Mouse (Mus musculus) G1E (cell line): ENCODE measurements at regions not wholly inside any gene's neighbourhood (a gene's known extent, or its start where the extent isn't known, plus 50 kb on each side); places are given as distances from the start of the nearest gene placed in this dataset.

ENCODE experiments used
- ATAC-seq: 2 replicates; pipeline ENCODE4 v1.8.0; 2016; ENCODE audit warnings: mild to moderate bottlenecking; ENCODE audit not compliant: insufficient number of reproducible peaks, poor library complexity, low FRiP score, severe bottlenecking; ENCODE audit errors: extremely low read depth
- DNase-seq: peaks from one replicate; pipeline ENCODE4 v3.0.0; 2012; ENCODE audit warnings: low spot score
- H3K27me3 ChIP-seq: 2 replicates; pipeline ENCODE4 v1.6.1; 2012; ENCODE audit warnings: mild to moderate bottlenecking, low read length, inconsistent platforms; ENCODE audit not compliant: insufficient read depth
- H3K36me3 ChIP-seq: replicated peaks from 2 replicates; pipeline ENCODE3; 2012; ENCODE audit warnings: mild to moderate bottlenecking, inconsistent platforms
- H3K4me1 ChIP-seq: 2 replicates; pipeline ENCODE4 v1.6.1; 2012; ENCODE audit warnings: low read depth, low read length, inconsistent platforms, mixed read lengths; ENCODE audit not compliant: insufficient read depth
- H3K4me3 ChIP-seq: 2 replicates; pipeline ENCODE4 v1.5.1; 2012; ENCODE audit warnings: low read depth, mild to moderate bottlenecking, inconsistent platforms, low read length, moderate library complexity, mixed read lengths
- H3K9me3 ChIP-seq: replicated peaks from 2 replicates; pipeline ENCODE4 v1.6.1; 2012; ENCODE audit warnings: inconsistent platforms
- CTCF ChIP-seq: IDR thresholded peaks from 2 replicates; pipeline ENCODE4 v1.5.1; 2012; ENCODE audit warnings: low read depth, low read length, inconsistent platforms, mixed read lengths
- GATA1 ChIP-seq: IDR thresholded peaks from 2 replicates; pipeline ENCODE4 v1.6.1; 2012; ENCODE audit warnings: borderline replicate concordance, low read length, inconsistent platforms, mixed read lengths
- GATA2 ChIP-seq: IDR thresholded peaks from 2 replicates; pipeline ENCODE4 v1.6.1; 2012; ENCODE audit warnings: low read depth, low read length, inconsistent platforms, borderline replicate concordance
- POLR2AphosphoS5 ChIP-seq: IDR thresholded peaks from 2 replicates; pipeline ENCODE4 v1.6.1; 2012; ENCODE audit warnings: low read depth, low read length, inconsistent platforms; ENCODE audit not compliant: insufficient replicate concordance
- TAL1 ChIP-seq: conservative IDR thresholded peaks from 2 replicates; pipeline ENCODE4 v1.6.1; 2012; ENCODE audit warnings: low read depth, low read length, inconsistent platforms, mixed read lengths

DNA sequence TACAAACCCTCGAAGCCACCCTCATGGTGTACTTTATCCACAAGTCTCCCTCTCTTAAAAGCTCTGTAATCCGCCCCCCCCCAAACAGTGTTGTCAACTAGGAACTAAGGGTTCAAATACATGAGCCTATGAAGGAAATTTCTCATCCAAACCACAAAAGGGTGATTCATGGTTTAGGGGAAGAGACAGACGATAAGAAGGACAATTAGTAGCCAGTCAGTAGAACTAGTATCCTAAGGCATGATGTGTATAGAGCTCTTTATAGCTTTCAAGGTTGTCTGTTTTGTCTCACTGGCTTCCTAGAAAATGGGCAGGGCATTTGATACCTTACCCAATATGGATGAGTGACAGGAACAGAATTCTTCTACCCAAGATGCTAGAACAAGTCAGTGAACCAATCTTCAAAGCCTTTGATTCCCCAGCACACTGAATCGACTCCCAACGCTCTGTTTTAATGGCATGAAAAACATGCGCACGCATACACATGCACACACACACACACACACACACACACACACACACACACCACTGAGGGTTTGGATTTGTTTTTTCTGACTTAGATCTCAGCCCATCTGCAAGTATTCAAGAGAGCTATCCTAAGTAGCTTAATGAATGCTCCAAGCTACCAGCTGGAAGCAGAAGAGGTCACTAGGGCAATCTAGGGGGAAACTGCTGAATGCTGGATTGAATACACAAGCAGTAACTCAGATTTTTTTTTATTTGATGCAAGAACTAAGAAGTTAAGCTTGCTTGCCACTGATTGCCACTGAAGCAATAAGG, 236.6 kb upstream of the Sox9 start:
- TF ChIP-seq CTCF, result no peak
- TF ChIP-seq POLR2AphosphoS5, result no peak
- TF ChIP-seq GATA1, result no peak
- TF ChIP-seq TAL1, result no peak
- no peaks in the 10 kb centered on the region for H3K4me1 ChIP-seq
- no peak overlapping the region for H3K4me3 ChIP-seq
- H3K36me3 ChIP-seq, result no peaks in the 10 kb centered on the region
- H3K9me3 ChIP-seq, result peaks cover 19% of the 10 kb centered on the region
- ATAC-seq (no peak), DNase-seq (no peak)
- no peaks in the 10 kb centered on the region for H3K27me3 ChIP-seq

DNA sequence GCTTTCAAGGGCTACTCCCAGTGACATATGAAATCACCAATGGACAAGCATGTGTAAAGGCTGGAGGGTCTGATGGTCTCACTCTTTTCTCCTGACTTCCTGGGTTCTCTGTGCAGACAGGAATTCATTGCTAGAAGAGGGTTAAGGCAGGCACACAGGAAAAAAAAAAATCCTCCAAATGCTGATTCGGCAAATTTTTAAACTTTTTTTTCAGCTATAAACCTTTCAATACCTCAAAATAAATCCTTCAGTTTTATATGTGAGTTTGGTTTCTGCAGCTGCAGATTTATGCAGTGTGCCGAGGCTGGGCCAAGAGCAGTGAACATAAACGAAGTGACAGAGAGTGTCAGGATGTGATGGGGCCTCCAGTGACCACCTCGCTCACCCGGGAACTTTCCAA, 235.9 kb upstream of the Sox9 start:
- ATAC-seq, result no peak
- peaks cover 22% of the 10 kb centered on the region for H3K9me3 ChIP-seq
- no peaks in the 10 kb centered on the region for H3K36me3 ChIP-seq
- TF ChIP-seq POLR2AphosphoS5 (no peak), CTCF (no peak), GATA1 (no peak), TAL1 (no peak), GATA2 (no peak)
- H3K4me3 ChIP-seq, result no peak overlapping the region
- no peak for DNase-seq
- no peaks in the 10 kb centered on the region for H3K4me1 ChIP-seq
- no peaks in the 10 kb centered on the region for H3K27me3 ChIP-seq

DNA sequence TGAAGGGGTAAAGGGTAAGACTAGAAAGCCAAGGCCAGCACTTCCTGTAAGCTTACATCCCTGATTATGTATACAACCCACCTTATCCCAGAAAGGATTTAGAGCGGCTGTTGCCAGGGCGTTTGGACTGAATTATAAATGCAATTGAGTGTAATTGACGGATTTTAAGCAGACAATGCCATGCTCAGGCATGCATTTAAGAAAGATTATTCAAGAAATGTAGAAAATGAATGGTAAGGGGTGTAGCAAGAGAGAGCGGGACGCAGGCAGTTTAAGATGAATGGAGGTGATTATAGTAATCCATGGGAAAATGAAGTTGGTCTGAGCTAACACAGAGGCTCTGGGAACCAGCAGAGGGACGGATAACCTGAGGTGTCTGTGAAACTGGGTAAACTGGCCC, 229.2 kb upstream of the Sox9 start:
- TF ChIP-seq GATA2, result no peak
- TF ChIP-seq CTCF, result no peak
- no peak for TF ChIP-seq GATA1
- TF ChIP-seq TAL1, result no peak
- TF ChIP-seq POLR2AphosphoS5, result no peak
- no peak overlapping the region for H3K4me3 ChIP-seq
- no peaks in the 10 kb centered on the region for H3K4me1 ChIP-seq
- DNase-seq (no peak), ATAC-seq (no peak)
- no peaks in the 10 kb centered on the region for H3K36me3 ChIP-seq
- no peaks in the 10 kb centered on the region for H3K27me3 ChIP-seq
- H3K9me3 ChIP-seq, result peaks cover 45% of the 10 kb centered on the region

GRCm38 (mm10) chr11:112563027-112563426, 219.0 kb upstream of the Sox9 start:
- DNase-seq, result no peak
- ATAC-seq, result no peak
- Histone ChIP-seq H3K4me3 (no peak overlapping the region), H3K9me3 (peaks cover 29% of the 10 kb centered on the region), H3K27me3 (no peaks in the 10 kb centered on the region), H3K36me3 (no peaks in the 10 kb centered on the region), H3K4me1 (no peaks in the 10 kb centered on the region)
- TF ChIP-seq GATA1 (no peak), CTCF (no peak), POLR2AphosphoS5 (no peak), TAL1 (no peak), GATA2 (no peak)

DNA sequence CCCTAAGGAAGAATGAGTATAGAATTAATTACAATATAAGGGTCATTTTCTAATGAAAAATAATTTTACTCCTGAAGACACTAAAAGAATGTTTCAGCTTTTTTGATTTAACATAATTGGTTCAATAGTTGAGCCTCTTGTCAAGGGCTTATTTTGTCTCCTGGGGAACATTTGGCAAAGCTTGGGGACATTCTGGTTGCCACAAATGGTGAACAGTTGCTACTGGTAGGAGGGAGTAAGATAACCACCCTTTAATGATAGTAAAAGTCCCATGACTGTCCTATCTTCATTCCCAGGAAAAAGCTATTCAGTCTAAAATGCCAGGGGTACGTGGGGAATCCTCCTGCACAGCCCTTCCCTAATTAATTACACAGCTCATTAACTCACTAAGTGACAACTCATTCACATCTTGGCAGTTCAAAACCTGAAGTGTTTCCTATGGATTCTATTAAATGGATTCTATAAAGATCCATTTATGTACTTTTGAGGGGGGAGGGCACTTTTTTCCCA, 217.3 kb upstream of the Sox9 start:
- Histone ChIP-seq H3K9me3 (peaks cover 31% of the 10 kb centered on the region), H3K4me3 (no peak overlapping the region)

DNA sequence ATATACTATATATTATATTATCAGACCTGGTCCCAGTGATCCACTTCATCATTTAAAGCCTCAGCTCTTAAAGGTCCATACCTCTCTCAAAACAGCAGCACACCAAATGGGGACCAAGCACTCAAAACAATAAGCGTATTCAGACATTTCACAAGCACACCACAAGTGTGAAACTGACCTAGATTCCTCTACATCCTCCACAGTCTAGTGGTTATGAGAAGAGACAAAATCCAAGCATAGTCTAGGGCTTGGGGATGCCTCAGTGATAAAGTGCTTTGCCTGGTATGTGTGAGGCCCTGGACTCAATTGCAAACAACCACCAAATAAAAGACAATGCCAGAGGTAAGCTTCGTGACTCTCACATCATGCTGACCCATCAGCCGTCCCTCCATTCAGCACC, 216.0 kb upstream of the Sox9 start:
- TF ChIP-seq POLR2AphosphoS5 (no peak), GATA2 (no peak), GATA1 (no peak), TAL1 (no peak), CTCF (no peak)
- no peak overlapping the region for H3K4me3 ChIP-seq
- H3K9me3 ChIP-seq, result peaks cover 33% of the 10 kb centered on the region
- no peaks in the 10 kb centered on the region for H3K4me1 ChIP-seq
- no peaks in the 10 kb centered on the region for H3K36me3 ChIP-seq
- DNase-seq, result no peak
- no peaks in the 10 kb centered on the region for H3K27me3 ChIP-seq
- no peak for ATAC-seq

More for the DNA sequence above, 217.3 kb upstream of the Sox9 start:
- no peaks in the 10 kb centered on the region for H3K27me3 ChIP-seq
- H3K36me3 ChIP-seq, result no peaks in the 10 kb centered on the region
- ATAC-seq (no peak), DNase-seq (no peak)
- H3K4me1 ChIP-seq, result no peaks in the 10 kb centered on the region
- TF ChIP-seq POLR2AphosphoS5 (no peak), GATA1 (no peak), TAL1 (no peak), GATA2 (no peak), CTCF (no peak)

DNA sequence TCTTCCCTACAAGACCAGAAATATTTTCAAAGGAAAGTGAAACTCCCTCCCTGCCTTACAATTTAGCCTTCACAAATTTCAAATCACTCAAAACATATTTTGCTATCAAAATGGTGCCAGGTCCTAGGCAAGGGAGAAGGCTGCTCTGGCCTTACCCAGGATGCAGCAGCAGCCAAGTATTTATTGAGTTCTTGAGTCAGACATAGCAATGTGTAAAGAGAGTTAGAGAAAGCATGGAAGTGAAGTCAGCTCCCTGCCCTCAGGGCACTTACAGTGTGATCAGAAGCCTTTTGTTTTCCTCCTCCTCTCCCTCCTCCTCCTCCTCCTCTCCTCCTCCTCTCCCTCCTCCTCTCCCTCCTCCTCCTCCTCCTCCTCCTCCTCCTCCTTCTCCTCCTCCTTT, 194.6 kb upstream of the Sox9 start:
- Histone ChIP-seq H3K4me3 (no peak overlapping the region), H3K4me1 (no peaks in the 10 kb centered on the region), H3K9me3 (peaks cover 65% of the 10 kb centered on the region), H3K27me3 (no peaks in the 10 kb centered on the region), H3K36me3 (no peaks in the 10 kb centered on the region)
- ATAC-seq (no peak), DNase-seq (no peak)
- TF ChIP-seq TAL1 (no peak), GATA1 (no peak), CTCF (no peak), POLR2AphosphoS5 (no peak), GATA2 (no peak)
